Mouse (Mus musculus) intestine, embryonic 15.5 days (tissue): ENCODE measurements around the gene Crmp1. TPM values are rescaled to one million over a fixed set of nuclear protein-coding genes. Genes with fewer than 3 reads are reported as not detected.

ENCODE experiments used
- ATAC-seq: fragments of 200-750 bp; cut with Nextera tagmentation; 2 replicates; pipeline ENCODE4 v1.8.0; 2017; ENCODE audit warnings: moderate TSS enrichment, moderate library complexity
- H3K27ac ChIP-seq: fragments of 300-500 bp; sonication (generic); 2 replicates; pipeline ENCODE4 v1.5.1; 2015; ENCODE audit warnings: mild to moderate bottlenecking, inconsistent platforms
- H3K27me3 ChIP-seq: fragments of 300-500 bp; sonication (generic); replicated peaks from 2 replicates; pipeline ENCODE4 v1.6.1; 2015; ENCODE audit warnings: inconsistent platforms
- H3K36me3 ChIP-seq: fragments of 300-500 bp; sonication (generic); 2 replicates; pipeline ENCODE4 v1.6.1; 2015; ENCODE audit warnings: inconsistent platforms
- H3K4me1 ChIP-seq: fragments of 300-500 bp; sonication (generic); replicated peaks from 2 replicates; pipeline ENCODE4 v1.6.1; 2015; ENCODE audit warnings: inconsistent platforms
- H3K4me2 ChIP-seq: fragments of 300-500 bp; sonication (generic); replicated peaks from 2 replicates; pipeline ENCODE4 v1.6.1; 2015; ENCODE audit warnings: mild to moderate bottlenecking, inconsistent platforms
- H3K4me3 ChIP-seq: fragments of 300-500 bp; sonication (generic); replicated peaks from 2 replicates; pipeline ENCODE4 v1.5.1; 2015; ENCODE audit warnings: inconsistent platforms
- H3K9ac ChIP-seq: fragments of 300-500 bp; sonication (generic); 2 replicates; pipeline ENCODE4 v1.6.1; 2015; ENCODE audit warnings: inconsistent platforms
- H3K9me3 ChIP-seq: fragments of 300-500 bp; sonication (generic); 2 replicates; pipeline ENCODE4 v1.6.1; 2016; ENCODE audit warnings: inconsistent platforms
- WGBS: fragments of 180-500 bp; shearing (Covaris S2); methylation state at CpG from one replicate; pipeline ENCODE4 v1.1.7; 2015; 5-methylcytosine and 5-hydroxymethylcytosine counted together
- polyA plus RNA-seq: library from polyadenylated mRNA; unstranded; fragments of >200 nt; fragmentation: Nextera tagmentation; extraction: Ambion mirVana; gene quantifications from 2 replicates; pipeline ENCODE4 v1.2.1, GENCODE M21; 2015

Gene Crmp1
- polyA plus RNA-seq, 1 experiment from 2014 or later: 33.6 TPM

GRCm38 (mm10) chr5:37320174-37320573 is 78.4 kb downstream of the Crmp1 start:
- no peak overlapping the region for H3K4me2 ChIP-seq
- peaks cover 5% of the 10 kb centered on the region; the same call in 1 of the 2 replicates for H3K36me3 ChIP-seq
- H3K4me3 ChIP-seq: no peak overlapping the region
- no peak for ATAC-seq
- no peak overlapping the region for H3K9ac ChIP-seq
- H3K4me1 ChIP-seq: no peaks in the 10 kb centered on the region
- WGBS: 69% methylated on average over 3 of the region's 3 CpGs
- H3K27ac ChIP-seq: no peak overlapping the region
- no peaks in the 10 kb centered on the region for H3K27me3 ChIP-seq
- H3K9me3 ChIP-seq: no peaks in the 10 kb centered on the region

GRCm38 (mm10) chr5:37320761-37321160 is 79.0 kb downstream of the Crmp1 start:
- Histone ChIP-seq H3K4me2 (no peak overlapping the region), H3K9me3 (no peaks in the 10 kb centered on the region), H3K9ac (no peak overlapping the region), H3K36me3 (no peaks in the 10 kb centered on the region), H3K27ac (no peak overlapping the region), H3K4me3 (no peak overlapping the region), H3K27me3 (no peaks in the 10 kb centered on the region), H3K4me1 (no peaks in the 10 kb centered on the region)
- WGBS: 86% methylated on average over 4 of the region's 4 CpGs
- no peak for ATAC-seq

- no peaks in the 10 kb centered on the region; the same call in 1 of the 2 replicates for H3K36me3 ChIP-seq
- ATAC-seq: no peak
- WGBS: 90% methylated on average over 6 of the region's 6 CpGs
These were observed 84.9 kb downstream of the Crmp1 start for GRCm38 (mm10) chr5:37326675-37327074.

GRCm38 (mm10) chr5:37330449-37331132 is 88.9 kb downstream of the Crmp1 start:
- H3K4me3 ChIP-seq: no peak overlapping the region
- no peak overlapping the region for H3K9ac ChIP-seq
- no peak for ATAC-seq
- H3K9me3 ChIP-seq: no peaks in the 10 kb centered on the region
- no peaks in the 10 kb centered on the region for H3K27me3 ChIP-seq
- H3K36me3 ChIP-seq: no peaks in the 10 kb centered on the region; the same call in 1 of the 2 replicates
- no peak overlapping the region for H3K4me2 ChIP-seq
- 81% methylated on average over 8 of the region's 8 CpGs for WGBS
- no peaks in the 10 kb centered on the region for H3K4me1 ChIP-seq
- no peak overlapping the region for H3K27ac ChIP-seq

More at GRCm38 (mm10) chr5:37326675-37327074, 84.9 kb downstream of the Crmp1 start:
- H3K9ac ChIP-seq: no peak overlapping the region
- H3K27me3 ChIP-seq: no peaks in the 10 kb centered on the region
- H3K4me3 ChIP-seq: no peak overlapping the region
- no peaks in the 10 kb centered on the region for H3K9me3 ChIP-seq
- H3K27ac ChIP-seq: no peak overlapping the region
- no peaks in the 10 kb centered on the region for H3K4me1 ChIP-seq
- no peak overlapping the region for H3K4me2 ChIP-seq

GRCm38 (mm10) chr5:37331133-37331505 is 89.4 kb downstream of the Crmp1 start:
- no peak overlapping the region for H3K4me3 ChIP-seq
- H3K27ac ChIP-seq: no peak overlapping the region
- H3K9me3 ChIP-seq: no peaks in the 10 kb centered on the region
- H3K27me3 ChIP-seq: no peaks in the 10 kb centered on the region
- peaks cover 5% of the 10 kb centered on the region; the same call in 1 of the 2 replicates for H3K4me1 ChIP-seq
- ATAC-seq: no peak
- H3K4me2 ChIP-seq: no peak overlapping the region
- H3K36me3 ChIP-seq: no peaks in the 10 kb centered on the region; the same call in 1 of the 2 replicates
- no peak overlapping the region for H3K9ac ChIP-seq
- 83% methylated on average over 2 of the region's 2 CpGs for WGBS

- WGBS: 75% methylated on average over 4 of the region's 4 CpGs
- H3K9ac ChIP-seq: no peak overlapping the region
- no peak overlapping the region for H3K4me2 ChIP-seq
- no peaks in the 10 kb centered on the region; the same call in 1 of the 2 replicates for H3K36me3 ChIP-seq
- ATAC-seq: no peak
- H3K4me3 ChIP-seq: no peak overlapping the region
- no peak overlapping the region for H3K27ac ChIP-seq
- peaks cover 6% of the 10 kb centered on the region for H3K4me1 ChIP-seq
- no peaks in the 10 kb centered on the region for H3K9me3 ChIP-seq
- no peaks in the 10 kb centered on the region for H3K27me3 ChIP-seq
These were observed 90.3 kb downstream of the Crmp1 start for GRCm38 (mm10) chr5:37332066-37332465.

- Histone ChIP-seq H3K9ac (no peak overlapping the region), H3K4me2 (no peak overlapping the region), H3K27me3 (no peaks in the 10 kb centered on the region), H3K4me3 (no peak overlapping the region), H3K4me1 (peaks cover 17% of the 10 kb centered on the region), H3K9me3 (no peaks in the 10 kb centered on the region), H3K36me3 (no peaks in the 10 kb centered on the region; the same call in 1 of the 2 replicates), H3K27ac (no peak overlapping the region)
- WGBS: 72% methylated on average over 3 of the region's 3 CpGs
- no peak for ATAC-seq
These were observed 93.3 kb downstream of the Crmp1 start for GRCm38 (mm10) chr5:37335061-37335460.

- WGBS: 2% methylated on average over 48 of the region's 48 CpGs
- 0 out of 2 replicates have a peak within 1 kb of the TSS, but pooled peaks have one; percentile 22 for H3K27ac ChIP-seq
These were observed 94.9 kb downstream of the Crmp1 start, which contains the start of gene Evc for GRCm38 (mm10) chr5:37336485-37337105. Gene Evc, minus strand, starts transcription at chr5:37336894.

GRCm38 (mm10) chr5:37337696-37338095 is 96.0 kb downstream of the Crmp1 start:
- Histone ChIP-seq H3K36me3 (no peaks in the 10 kb centered on the region), H3K9me3 (no peaks in the 10 kb centered on the region), H3K27ac (peak overlapping the region; percentile 66), H3K4me2 (peak overlapping the region; percentile 87), H3K4me3 (peak overlapping the region; percentile 69), H3K9ac (peak overlapping the region; percentile 71), H3K27me3 (no peaks in the 10 kb centered on the region), H3K4me1 (peaks cover 17% of the 10 kb centered on the region)
- ATAC-seq: no peak
- WGBS: 69% methylated on average over 3 of the region's 3 CpGs

More at GRCm38 (mm10) chr5:37336485-37337105, 94.9 kb downstream of the Crmp1 start, which contains the start of gene Evc:
- peak within 1 kb of the TSS; percentile 94 for H3K4me2 ChIP-seq
- ATAC-seq: peak; percentile 80
- peak within 1 kb of the TSS; percentile 68 for H3K4me3 ChIP-seq
- no peaks in the 10 kb centered on the region for H3K36me3 ChIP-seq
- peaks cover 17% of the 10 kb centered on the region for H3K4me1 ChIP-seq
- peak within 1 kb of the TSS; percentile 71 for H3K9ac ChIP-seq
- H3K9me3 ChIP-seq: no peaks in the 10 kb centered on the region
- H3K27me3 ChIP-seq: no peaks in the 10 kb centered on the region

GRCm38 (mm10) chr5:37338288-37338687 is 96.5 kb downstream of the Crmp1 start, which contains the start of gene Evc2:
Gene Evc2, plus strand, starts transcription at chr5:37338499.
- H3K27ac ChIP-seq: peak within 1 kb of the TSS; percentile 66
- ATAC-seq: peak; percentile 81
- no peaks in the 10 kb centered on the region for H3K36me3 ChIP-seq
- peak within 1 kb of the TSS; percentile 71 for H3K9ac ChIP-seq
- peak within 1 kb of the TSS; percentile 94 for H3K4me2 ChIP-seq
- under 1% methylated on average over 27 of the region's 27 CpGs for WGBS
- H3K4me1 ChIP-seq: peaks cover 17% of the 10 kb centered on the region
- peak within 1 kb of the TSS; percentile 69 for H3K4me3 ChIP-seq
- H3K27me3 ChIP-seq: no peaks in the 10 kb centered on the region
- no peaks in the 10 kb centered on the region for H3K9me3 ChIP-seq
